Mouse (Mus musculus) gonadal fat pad, adult 2 months (tissue): ENCODE data around the gene Phykpl. TPM values are rescaled to one million over a fixed set of nuclear protein-coding genes. Genes with fewer than 3 reads are reported as not detected.

Experiments used
- DNase-seq: peaks from one replicate; pipeline ENCODE4 v3.0.0-alpha.2; 2012; ENCODE audit warnings: low read depth
- polyA plus RNA-seq: library from polyadenylated mRNA; depleted of rRNA; stranded (reverse); fragments of >200 nt; gene quantifications from 2 replicates; pipeline ENCODE4 v1.2.3, GENCODE M21; 2012; rRNA removed

Phykpl gene
- 25.6 and 28.9 TPM in 2 replicates for polyA plus RNA-seq

GRCm38 (mm10) chr11:51584431-51585248 lies at the start of gene Phykpl:
Gene Phykpl (plus strand): TSS chr11:51584757.
- peak; percentile 86 for DNase-seq

- no peak for DNase-seq
Observed at GRCm38 (mm10) chr11:51538388-51538787, 46.2 kb upstream of the Phykpl start.

- no peak for DNase-seq
Observed at GRCm38 (mm10) chr11:51538919-51539758, 45.4 kb upstream of the Phykpl start.

DNA sequence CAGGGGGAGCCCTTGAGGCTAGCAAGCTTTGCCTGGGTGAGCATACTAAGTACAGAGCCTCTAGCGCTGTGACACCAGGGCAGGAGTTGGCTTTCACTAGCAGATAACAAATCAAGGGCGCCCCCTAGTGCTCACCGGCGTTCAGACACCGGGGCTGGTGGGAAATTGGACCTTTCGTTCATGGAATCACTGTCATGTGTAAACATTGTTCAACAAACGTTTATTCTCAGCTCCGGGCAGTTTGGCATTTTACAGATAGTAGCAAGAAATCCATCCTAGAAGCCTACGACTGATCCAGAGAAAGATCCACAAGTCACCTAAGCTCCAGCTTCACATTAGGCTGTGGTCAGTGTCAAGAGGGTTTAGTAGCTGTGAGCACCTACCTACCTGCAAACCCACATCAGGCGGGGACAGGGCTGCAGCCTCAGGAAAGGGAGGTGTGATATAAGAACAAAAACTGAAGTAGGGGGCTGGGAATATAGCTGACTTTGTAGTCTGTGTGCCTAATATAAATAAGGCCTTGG lies 44.7 kb upstream of the Phykpl start:
- DNase-seq, result no peak

DNA sequence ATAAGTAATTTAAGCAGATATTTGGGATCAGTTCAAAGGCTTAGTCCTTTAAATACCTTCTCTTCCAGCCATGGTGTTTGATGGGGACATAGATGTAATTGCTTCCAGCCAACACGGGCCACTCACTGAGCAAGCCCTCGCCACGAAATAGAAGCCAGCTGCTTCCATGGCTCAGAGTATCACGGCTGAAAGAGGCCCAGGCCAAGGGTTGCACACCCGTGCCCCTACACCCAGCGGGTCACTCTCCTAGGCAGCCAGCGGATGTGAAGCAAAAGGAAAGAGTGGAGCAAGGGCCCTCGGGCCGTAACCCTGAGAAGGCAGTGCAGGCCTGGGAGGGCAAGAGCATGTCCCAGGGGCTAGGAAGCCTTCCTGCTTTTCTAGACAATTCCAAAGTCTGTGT lies 42.1 kb upstream of the Phykpl start:
- no peak for DNase-seq

DNA sequence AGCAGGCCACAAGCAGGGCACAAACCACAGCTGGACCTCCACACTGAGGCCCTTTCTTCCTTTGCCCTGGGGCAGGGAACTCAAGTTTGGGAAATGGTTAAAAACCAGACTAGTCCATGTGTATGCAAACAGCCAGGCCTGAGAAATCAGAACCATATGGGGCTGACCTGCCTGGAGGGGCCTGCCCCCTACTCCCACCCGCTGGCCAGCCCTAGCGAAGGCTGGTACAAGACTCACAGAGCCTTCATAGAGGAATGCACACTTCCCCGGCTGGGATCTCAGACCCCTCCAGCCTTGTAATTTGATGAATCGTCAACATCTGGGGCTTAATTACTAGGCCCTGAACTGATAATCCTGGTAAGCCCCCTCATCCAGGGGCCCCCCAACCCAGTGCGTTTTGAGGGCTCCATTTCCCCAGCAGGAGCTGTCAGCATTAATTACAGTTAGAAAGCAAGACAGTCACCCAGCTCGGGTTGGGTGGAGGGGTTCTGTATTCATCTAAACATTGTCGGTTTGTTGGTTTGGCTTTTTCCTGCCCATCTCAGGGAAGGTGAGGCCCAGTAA lies 41.0 kb upstream of the Phykpl start:
- DNase-seq, result no peak

DNA sequence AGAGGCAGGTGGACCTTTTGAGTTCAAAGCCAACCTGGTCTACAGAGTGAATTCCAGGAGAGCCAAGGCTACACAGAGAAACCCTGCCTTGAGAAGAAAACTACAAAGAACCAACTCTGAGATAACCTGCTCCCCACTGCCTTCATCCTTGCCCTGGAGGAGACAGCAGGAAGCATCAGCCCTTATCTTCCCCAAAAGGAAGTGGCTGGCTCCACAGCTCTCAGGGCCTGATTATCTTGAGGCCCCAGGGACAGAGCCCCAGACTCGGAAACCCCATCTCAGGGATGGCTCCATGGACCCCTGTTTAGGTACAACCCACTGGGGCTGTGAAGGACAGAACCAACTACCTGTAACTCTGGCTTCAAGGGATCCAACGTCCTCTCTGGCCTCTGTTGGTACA lies 40.1 kb upstream of the Phykpl start:
- DNase-seq, result no peak

DNA sequence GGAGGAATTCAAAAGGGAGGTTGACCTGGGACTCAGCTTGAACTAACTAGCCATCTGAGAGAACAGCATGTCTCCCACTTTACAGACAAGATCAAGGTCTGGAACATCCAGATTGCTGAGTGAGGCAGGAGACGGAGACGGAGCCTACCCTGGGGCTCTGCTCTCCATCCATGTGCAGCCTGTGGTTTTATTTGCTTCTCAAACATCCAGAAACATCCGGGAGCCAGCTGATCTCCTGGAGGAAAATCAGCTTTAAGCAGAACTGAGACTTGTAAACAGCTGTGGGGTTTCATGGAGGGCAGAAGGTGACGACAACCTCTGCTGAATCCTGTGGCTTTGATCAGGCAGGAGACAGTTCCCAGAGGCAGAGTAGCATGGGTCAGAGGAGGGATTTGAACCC lies 38.7 kb upstream of the Phykpl start:
- DNase-seq, result no peak

- DNase-seq, result no peak
Observed at GRCm38 (mm10) chr11:51551253-51551652, 33.3 kb upstream of the Phykpl start.

- no peak for DNase-seq
Observed at GRCm38 (mm10) chr11:51552091-51552490, 32.5 kb upstream of the Phykpl start.

DNA sequence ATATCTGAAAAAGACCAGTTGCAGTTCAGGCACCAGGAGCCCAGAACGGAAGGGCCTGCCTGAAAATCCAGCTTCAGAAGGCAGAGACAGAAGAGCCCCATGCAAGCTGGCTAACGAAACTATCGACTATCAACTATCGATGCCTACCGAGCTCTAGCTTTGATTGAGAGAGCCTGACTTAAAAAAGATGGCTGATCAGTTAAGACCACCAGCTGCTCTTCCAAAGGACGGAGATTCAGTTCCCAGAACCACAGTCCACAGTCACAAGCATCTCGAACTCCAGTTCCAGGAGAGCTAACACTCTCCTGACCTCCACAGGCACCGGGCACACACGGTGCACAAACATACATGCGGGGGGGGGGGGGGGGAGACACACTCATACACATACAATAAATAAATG lies 30.0 kb upstream of the Phykpl start:
- DNase-seq, result no peak

GRCm38 (mm10) chr11:51555066-51555465 lies 29.5 kb upstream of the Phykpl start:
- no peak for DNase-seq

GRCm38 (mm10) chr11:51563276-51563675 lies 21.3 kb upstream of the Phykpl start:
- no peak for DNase-seq

GRCm38 (mm10) chr11:51565062-51565461 lies 19.5 kb upstream of the Phykpl start:
- DNase-seq, result no peak

DNA sequence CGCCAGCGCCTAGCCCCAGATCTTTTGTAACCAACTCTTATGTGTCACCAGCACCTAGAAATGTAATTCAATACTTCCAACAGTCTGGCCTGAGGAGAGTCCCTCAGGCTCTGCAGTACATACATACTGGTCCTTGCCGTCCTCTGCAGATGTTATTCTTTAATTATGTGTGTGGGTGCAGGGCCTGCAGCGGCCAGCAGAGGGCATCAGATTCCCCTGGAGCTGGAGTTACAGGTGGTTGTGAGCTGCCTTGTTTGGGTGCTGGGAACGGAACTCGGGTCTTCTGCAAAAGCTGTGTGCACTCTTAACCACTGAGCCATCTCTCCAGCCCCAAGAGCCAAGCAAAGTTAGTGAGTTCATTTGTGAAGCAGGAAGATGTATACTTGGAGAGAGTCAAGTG lies 18.6 kb upstream of the Phykpl start:
- DNase-seq, result no peak

DNA sequence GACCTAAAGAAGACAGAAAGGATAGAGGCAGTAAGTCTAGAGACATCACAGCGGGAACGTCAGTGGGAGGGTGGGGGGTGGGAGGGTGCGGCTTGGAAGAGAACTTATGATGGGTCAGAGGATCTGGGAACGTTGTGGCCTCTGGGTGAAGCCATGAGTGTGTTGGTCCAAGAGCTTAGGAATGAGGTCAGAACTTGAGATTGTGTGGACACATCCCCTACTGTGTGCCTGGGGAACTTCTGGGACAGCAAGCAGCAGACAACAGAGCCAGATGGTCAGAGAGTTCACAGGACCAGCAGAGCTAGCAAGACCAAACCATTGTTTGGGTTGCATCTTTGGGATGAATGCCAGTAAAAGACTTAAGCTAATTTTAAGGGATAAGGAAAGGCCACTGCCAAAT lies 15.8 kb upstream of the Phykpl start:
- no peak for DNase-seq

GRCm38 (mm10) chr11:51576454-51576853 lies 8.1 kb upstream of the Phykpl start:
- DNase-seq, result no peak

DNA sequence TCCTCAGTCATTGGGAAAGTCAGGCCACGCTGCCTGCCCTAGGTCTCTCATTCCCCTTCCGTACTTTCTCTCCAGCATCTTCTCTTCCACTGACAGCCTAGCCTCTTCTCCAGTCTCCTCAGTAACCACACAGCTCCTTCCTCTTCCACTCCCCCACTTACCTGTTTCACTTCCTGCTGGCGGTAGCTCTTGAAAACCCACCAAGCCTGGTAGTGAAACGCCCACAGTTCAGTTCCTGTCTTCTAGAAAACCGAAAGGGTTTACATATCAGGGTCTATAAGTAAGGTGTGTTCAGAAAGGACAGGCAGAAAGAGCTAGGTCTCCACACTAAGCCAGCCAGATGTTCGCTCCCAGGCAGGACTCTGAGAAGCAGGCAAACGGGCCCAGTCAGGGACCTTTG lies 7.0 kb upstream of the Phykpl start:
- no peak for DNase-seq

DNA sequence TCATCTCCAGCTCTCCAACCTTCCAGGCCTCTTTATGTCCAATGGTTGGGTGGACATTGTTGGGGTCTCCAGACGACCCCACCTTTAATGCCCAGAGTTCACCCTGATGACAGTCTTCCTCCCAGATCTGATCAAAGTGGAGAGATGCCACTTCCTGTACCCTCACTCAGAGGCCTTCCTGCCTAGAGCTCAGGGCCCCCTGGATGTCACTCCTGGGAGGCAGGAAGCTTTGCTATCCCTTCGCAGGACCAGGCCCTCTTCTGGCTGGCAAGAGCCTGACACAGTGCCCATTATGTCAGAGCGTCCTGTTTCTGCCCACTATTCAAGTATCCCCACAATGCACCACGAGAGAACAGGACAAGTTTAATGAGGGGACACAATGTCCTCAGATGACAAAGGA lies 5.5 kb upstream of the Phykpl start:
- no peak for DNase-seq

DNA sequence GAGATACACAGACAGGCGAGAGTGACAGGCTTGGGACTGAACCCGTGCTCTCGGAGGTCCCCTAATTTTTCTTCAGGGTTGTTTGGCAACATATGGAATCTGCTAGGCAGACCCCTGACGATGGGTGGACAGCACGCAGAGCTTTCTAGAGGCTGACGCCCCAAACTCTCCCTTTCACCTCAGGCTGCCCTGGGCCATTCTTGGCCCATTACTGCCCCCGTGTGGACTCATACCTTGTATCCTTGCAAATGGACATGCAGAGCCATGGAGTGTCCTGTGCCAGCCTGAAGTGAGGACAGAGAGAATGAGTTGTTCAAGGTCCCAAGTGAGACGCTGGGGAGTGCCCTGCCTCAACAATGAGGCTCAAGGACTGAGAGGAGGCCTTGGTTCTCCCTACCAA lies 1.8 kb upstream of the Phykpl start:
- DNase-seq, result no peak

DNA sequence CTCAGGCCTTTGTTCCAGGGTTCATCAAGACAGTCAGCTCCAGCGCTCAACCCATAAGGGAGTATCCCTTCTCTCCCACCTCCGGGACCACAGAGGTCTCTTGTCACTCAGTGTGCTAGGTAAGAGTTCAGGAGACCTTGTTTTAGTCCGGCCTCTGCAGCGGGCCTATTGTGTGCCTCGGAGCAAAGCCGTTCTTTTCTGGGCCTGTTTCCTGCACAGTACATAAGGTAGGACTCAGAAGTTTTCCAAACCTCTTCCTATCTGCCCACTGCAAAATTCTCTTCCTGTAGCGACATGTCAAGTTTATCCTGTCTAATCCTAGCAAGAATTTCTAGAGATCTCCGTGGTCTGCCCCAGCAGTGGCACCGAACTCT lies 513 bp upstream of the Phykpl start:
- DNase-seq, result peak; percentile 72

- DNase-seq, result no peak
Observed at GRCm38 (mm10) chr11:51585608-51586252, 1.2 kb downstream of the Phykpl start.
